Mouse (Mus musculus) embryonic fibroblast, embryonic 13.5 days (primary cell): Measurements from ENCODE around the gene Ahctf1. TPM values are rescaled to one million over a fixed set of nuclear protein-coding genes. Genes with fewer than 3 reads are reported as not detected.
A peak's percentile ranks its signal among the peaks of the same experiment; 100 is the strongest.

Source experiments
- H3K27ac ChIP-seq: 2 replicates; pipeline ENCODE4 v1.5.1; 2012; ENCODE audit warnings: low read length, control low read depth, inconsistent platforms; ENCODE audit not compliant: insufficient read depth
- H3K4me1 ChIP-seq: 2 replicates; pipeline ENCODE4 v1.6.1; 2011; ENCODE audit warnings: low read length; ENCODE audit not compliant: control insufficient read depth, insufficient read depth
- H3K4me3 ChIP-seq: 2 replicates; pipeline ENCODE4 v1.5.1; 2011; ENCODE audit warnings: mild to moderate bottlenecking, control low read depth, low read length; ENCODE audit not compliant: insufficient read depth
- CTCF ChIP-seq: IDR thresholded peaks from 2 replicates; pipeline ENCODE4 v1.5.1; 2011; ENCODE audit warnings: mild to moderate bottlenecking, control low read depth, low read length, moderate library complexity, borderline replicate concordance; ENCODE audit not compliant: insufficient read depth
- POLR2A ChIP-seq: IDR thresholded peaks from 2 replicates; pipeline ENCODE4 v1.6.1; 2011; ENCODE audit warnings: low read depth, mild to moderate bottlenecking, control low read depth, low read length, moderate library complexity
- polyA plus RNA-seq: library from polyadenylated mRNA; stranded (reverse); fragments of >200 nt; gene quantifications from 2 replicates; pipeline ENCODE4 v1.2.4, GENCODE M21; 2011; ENCODE audit warnings: low read depth; ENCODE audit not compliant: missing spikeins, insufficient read length

The Ahctf1 gene
- 85.9 and 93.0 TPM in 2 replicates for polyA plus RNA-seq

DNA sequence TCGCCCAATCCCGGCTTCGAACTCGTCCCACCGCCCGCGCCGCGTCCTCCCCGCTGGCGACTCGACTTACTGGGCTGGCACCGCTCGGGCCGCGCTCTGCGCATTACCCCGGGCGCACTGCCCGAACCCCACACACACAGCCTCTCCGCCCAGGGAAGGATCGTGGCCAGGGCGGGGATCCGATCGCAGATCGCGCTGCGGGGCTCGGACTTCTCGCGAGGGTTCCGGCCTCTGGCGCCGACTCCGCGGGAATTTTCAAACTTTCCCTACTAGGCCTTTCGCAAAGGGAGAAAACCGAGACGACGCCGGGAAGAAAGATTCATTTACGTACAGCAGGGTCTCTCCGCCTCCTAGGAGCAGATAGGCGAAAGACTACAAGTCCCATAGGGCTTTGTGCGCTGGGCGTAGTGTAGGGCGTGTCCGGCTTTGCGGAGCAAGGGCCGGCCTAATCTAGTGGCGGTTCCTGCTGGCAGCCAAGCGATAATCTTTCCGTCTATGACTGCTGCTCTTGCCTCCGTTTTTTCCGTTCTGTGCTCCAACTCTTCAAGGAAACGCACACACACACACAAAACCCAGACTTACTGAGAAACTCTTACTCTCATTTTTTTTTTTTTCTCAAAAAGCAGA is at the start of gene Ahctf1:
Ahctf1 (minus strand) TSS at position 168 of the 627 bp plus-strand sequence.
- peak; percentile 98 for TF ChIP-seq POLR2A
- no peak for TF ChIP-seq CTCF
- Histone ChIP-seq H3K27ac (peak within 1 kb of the TSS; percentile 95), H3K4me3 (peak within 1 kb of the TSS; percentile 97), H3K4me1 (no peaks in the 10 kb centered on the region)

- Histone ChIP-seq H3K27ac (peak overlapping the region; percentile 92), H3K4me3 (peak overlapping the region; percentile 25), H3K4me1 (no peaks in the 10 kb centered on the region; the same call in 1 of the 2 replicates)
- peak; percentile 58; the same call in 1 of the 2 replicates for TF ChIP-seq CTCF
- TF ChIP-seq POLR2A: peak; percentile 55
Measured at GRCm38 (mm10) chr1:179847759-179848389, 44.4 kb upstream of the Ahctf1 start.

GRCm38 (mm10) chr1:179847173-179847572 is 43.7 kb upstream of the Ahctf1 start:
- no peaks in the 10 kb centered on the region; the same call in 1 of the 2 replicates for H3K4me1 ChIP-seq
- H3K27ac ChIP-seq: peak overlapping the region; percentile 38; the same call in 1 of the 2 replicates
- peak overlapping the region; percentile 7; the same call in 1 of the 2 replicates for H3K4me3 ChIP-seq
- no peak for TF ChIP-seq POLR2A
- no peak for TF ChIP-seq CTCF

DNA sequence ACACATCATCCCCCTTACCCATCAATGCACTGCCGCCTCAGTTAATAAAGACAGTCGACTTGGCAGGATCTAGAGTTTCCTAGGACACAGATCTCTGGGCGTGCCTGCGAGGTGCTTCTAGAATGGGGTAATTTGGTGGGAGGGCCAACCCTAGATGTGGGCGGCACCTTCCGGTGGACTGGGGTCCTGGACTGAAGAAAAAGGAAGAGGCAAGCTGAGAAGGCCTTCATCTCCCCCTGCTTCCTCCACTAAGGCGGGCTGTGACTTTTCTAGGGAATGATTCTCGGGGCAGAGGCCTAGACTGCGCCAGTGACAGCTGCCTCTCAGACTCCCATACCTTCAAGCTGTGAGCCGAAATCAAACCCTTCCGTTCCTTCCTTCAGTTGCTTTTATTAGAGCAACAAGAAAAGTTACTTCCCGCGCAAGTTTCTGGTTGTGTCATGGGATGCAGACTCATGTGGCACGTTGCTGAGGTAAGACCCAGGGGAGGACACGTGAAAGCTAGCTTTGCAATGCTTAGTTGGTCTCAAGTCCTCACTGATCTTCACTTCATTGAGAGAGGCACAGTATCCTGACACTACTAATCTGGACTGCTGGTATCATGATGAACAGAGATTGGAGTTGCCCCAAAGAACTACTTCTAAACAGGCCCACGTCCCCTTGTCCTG is 42.5 kb upstream of the Ahctf1 start:
- H3K4me3 ChIP-seq: no peak overlapping the region
- no peaks in the 10 kb centered on the region; the same call in 1 of the 2 replicates for H3K4me1 ChIP-seq
- TF ChIP-seq CTCF (no peak), POLR2A (no peak)
- no peak overlapping the region for H3K27ac ChIP-seq

DNA sequence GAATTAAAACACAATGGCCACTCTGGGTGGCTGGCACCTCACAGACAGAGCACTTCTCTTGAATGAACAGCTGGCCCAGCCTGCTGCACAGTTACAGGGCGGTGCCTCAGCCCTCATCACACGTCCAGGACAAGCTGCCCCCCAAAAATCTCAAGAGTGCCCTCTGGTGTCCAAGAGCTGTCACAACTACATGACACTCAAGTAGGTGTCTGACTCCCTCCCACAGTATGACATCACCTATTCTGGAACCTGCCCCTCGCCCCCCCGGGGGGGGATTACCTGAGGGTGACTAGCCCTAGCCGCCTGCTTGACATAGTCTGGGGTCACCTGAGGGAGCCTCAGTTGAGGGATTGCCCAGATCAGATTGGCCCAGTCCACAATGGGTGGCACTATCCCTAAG is 41.4 kb upstream of the Ahctf1 start:
- peak; percentile 49; the same call in 1 of the 2 replicates for TF ChIP-seq CTCF
- no peak for TF ChIP-seq POLR2A
- no peak overlapping the region for H3K27ac ChIP-seq
- H3K4me1 ChIP-seq: no peaks in the 10 kb centered on the region; the same call in 1 of the 2 replicates
- no peak overlapping the region for H3K4me3 ChIP-seq

DNA sequence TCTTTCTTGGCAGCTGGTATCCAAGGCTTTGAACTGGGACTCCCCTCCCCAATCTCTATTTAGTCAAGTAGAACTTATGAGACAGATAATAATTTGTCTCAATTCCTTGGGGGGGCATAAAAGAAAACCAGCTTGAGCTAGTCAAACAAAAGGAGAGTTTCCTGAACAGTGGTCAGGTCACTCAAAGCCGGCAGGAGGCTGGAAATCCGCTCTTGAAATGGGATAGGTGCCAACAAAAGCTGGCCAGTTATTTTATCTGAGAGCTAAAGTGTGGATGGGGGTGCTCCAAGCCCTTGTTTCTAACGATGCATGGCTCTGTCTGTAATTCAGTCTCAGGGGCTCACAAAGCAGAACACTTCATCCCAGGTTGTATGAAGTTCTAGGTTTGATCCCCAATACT is 40.5 kb upstream of the Ahctf1 start:
- H3K4me3 ChIP-seq: no peak overlapping the region

DNA sequence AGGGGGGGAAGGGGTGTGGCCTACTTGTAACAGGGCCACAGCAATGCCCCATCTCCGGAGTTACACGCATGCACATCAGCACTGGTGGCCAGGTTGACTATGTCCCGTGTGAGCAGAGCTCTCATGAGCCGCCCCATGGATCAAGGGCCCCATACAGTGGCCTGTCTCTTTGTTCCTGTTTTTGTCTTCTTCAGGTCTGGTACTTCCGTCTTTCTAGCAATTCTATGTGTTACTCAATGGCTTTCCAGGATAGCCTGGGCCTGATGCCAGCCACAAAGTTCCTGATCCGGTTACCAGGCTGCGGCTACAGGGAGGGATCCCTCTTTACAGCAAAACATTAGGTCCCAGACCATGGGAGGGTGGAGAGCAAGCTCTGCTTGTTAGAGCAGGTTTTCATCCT is 39.1 kb upstream of the Ahctf1 start:
- Histone ChIP-seq H3K4me3 (no peak overlapping the region), H3K4me1 (no peaks in the 10 kb centered on the region), H3K27ac (no peak overlapping the region)
- TF ChIP-seq POLR2A: no peak

More for the DNA sequence above, 40.5 kb upstream of the Ahctf1 start:
- H3K4me1 ChIP-seq: no peaks in the 10 kb centered on the region; the same call in 1 of the 2 replicates
- H3K27ac ChIP-seq: no peak overlapping the region
- no peak for TF ChIP-seq CTCF
- TF ChIP-seq POLR2A: no peak

DNA sequence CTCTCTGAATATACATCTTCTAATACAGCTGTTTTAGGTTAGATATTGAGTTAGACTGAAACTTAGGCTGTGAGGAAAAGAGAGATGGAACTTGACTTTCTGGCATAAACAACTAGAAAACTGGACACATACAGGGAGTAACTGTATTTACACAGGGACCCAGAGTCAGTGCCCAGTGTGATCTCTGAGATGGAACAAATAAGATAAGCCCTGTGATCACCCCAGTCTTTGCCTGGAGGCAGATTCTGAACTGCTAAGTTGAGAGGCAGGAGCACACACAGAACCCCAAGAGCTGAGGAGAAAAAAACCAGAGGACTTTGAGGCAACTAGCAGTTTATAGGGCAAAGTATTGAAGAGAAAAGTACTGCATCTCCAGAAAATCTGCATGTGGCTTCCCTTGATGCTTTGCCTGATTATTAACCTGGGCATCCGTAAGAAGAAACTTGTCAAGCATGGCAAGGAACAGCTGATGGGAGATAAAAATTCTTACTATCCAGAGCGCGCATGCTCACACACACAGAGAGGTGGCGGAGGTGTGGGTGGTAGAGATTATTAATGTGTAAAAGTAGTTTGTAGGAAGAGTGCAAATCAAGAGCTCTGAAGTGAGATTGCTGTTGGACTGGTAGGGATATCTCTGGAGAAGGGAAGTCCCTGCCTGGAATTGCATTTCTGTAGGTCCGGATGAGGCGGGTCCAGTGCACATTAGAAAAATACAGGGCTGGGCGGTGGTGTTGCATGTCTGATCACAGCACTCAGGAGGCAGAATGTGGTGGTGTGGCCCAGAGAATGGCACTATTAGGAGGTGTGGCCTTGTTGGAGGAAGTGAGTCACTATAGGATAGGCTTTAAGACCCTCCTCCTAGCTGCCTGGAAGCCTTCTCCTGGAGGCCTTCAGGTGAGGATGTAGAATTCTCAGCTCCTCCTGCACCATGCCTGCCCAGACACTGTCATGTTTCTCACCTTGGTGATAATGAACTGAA is 33.2 kb upstream of the Ahctf1 start:
- TF ChIP-seq CTCF: no peak
- no peak for TF ChIP-seq POLR2A
- no peaks in the 10 kb centered on the region for H3K4me1 ChIP-seq
- H3K4me3 ChIP-seq: no peak overlapping the region
- H3K27ac ChIP-seq: no peak overlapping the region

GRCm38 (mm10) chr1:179835753-179836425 is 32.4 kb upstream of the Ahctf1 start:
- Histone ChIP-seq H3K4me3 (no peak overlapping the region), H3K27ac (no peak overlapping the region), H3K4me1 (no peaks in the 10 kb centered on the region)
- no peak for TF ChIP-seq POLR2A
- no peak for TF ChIP-seq CTCF
